Mouse (Mus musculus): ENCODE data around the gene Icos.

Icos gene

DNA sequence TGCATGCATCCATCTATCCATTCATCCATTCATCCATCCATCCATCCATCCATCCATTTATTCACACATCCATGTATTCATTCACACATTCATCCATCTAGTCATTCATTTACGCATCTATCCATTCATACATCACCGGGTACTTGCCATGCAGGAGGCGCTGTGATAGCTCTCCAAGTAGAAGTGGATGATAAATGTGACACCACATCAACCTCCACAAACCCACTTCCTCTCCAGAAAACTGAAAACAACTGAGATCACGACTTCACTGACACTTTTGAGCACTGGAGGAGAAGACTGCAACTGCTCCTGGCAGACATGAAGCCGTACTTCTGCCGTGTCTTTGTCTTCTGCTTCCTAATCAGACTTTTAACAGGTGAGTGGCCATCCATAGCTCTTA is at the start of gene Icos:
Icos (plus strand) TSS at position 287 of the 400 bp plus-strand sequence.
- no peak for DNase-seq (ENCODE audit: extremely low spot score, low read depth, low spot score)

DNA sequence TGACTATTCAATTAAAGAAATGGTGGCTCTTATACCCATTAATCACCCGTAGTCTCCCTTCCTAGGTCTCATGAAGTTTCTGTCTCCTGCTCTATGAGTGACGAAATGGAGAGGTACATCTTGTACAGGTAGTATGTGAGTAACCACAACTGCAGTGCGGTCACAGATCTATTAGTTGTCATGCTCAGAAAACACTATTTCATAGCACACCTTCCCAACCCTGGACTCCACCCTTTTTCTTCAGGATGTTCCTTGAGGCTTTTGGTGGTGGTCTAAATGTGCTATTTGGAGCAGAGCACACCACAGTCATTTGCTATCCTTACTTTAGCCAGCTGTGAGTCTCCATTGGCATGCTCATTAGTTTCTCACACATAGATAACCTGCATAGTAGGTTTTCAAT is 48.7 kb upstream of the Icos start:
- DNase-seq (ENCODE audit: extremely low spot score, low read depth, low spot score) = no peak

DNA sequence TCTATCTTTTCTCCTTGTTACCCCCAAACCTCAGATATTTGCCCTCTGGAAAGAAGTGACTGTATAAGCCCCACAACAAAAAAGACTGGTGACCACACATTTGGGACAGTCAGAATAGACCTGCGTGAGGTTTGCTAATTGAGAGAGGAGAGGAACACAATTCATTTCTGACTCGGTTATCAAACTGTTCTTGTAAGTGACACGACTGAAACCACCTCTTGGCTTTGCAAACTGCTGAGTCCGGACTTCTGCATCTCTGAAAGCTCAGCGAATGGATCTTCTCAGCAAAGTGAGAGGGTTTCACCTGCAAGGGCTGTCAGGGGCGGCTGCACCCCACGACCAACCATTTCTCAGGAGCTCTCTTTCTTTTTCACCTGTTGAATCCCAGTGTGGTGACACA is 47.3 kb upstream of the Icos start:
- DNase-seq (ENCODE audit: extremely low spot score, low read depth, low spot score) = no peak

DNA sequence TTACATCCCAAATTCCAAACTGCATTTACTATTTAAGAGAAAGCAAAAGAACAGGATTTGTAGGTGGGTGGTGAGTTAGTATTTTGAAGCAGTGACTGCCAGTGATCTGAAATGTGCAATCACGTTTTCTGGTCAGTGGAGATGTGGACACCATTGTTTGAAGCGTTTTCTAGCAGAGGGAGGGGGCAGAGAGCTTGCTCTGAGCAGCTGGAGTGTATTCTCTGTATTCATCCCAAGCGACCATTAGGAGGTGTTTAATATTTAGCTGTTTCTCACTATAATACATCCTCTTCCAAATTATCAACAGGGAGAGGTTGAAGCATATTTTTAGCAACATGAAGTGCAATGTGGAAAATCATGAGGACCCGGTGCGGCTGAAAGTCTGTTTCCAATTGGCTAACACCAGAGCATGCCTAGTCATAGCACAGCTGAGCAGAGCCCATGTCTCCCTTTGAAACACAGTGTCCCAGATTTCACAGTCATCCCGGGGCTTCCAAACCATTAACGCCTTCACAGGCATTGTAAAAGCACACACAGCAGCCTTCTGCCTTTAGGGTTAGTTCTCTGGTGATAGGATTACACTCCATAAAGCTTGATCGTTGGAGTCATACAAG is 41.7 kb upstream of the Icos start:
- no peak for DNase-seq (ENCODE audit: extremely low spot score, low read depth, low spot score)

DNA sequence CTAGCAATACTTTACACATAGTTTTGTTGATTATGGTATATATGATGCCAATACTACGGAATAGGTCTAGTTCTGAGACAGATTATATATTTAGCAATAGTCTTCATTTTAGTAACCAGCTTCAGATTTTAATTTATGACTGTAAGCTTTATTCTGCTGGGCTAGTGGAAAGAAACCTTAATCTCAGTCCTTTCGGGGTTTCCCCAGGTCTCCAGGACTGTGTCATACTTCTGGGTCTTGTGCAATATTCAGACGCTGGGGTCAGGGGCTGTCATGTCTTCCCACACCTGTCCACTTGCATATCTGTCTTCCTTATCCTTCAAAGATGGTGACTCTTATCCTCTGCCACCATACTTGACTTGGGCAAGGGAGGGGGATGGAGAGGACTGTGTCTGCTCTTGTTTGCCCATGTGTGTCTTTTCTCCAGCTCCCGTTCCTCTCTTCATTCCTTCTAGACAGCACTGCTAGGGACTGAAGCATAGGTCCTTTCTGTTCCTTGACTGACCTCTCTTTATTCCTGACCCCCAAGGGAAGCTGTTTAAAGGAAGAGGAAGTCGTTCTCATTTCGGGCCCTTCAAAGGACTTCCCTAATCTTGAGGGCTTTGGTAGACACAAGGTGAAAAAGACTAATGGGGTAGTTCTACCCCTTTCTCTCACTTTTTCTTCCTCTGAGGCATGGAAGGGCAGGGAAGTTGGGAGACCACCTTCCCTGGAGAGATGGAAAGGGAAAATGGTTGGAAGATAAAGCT is 40.6 kb upstream of the Icos start:
- no peak for DNase-seq (ENCODE audit: extremely low spot score, low read depth, low spot score)

DNA sequence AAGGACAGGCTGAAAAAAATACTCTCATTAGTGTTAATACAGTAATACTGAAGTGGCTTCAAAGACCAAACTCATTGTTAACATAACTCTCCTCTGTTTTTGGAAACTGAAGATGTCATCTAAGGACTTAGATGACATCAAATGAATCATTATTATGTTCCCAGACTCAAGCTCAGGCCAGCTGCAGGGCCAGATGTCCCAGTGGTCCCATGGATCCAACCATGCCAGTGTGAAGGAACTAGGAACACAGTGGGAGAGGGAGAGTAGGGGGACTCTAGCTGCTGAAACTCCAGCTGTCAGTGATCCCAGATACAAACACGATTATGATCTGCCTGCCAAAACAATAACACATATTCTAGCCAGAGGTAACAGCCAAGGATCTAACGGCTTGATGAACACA is 39.5 kb upstream of the Icos start:
- no peak for DNase-seq (ENCODE audit: extremely low spot score, low read depth, low spot score)

DNA sequence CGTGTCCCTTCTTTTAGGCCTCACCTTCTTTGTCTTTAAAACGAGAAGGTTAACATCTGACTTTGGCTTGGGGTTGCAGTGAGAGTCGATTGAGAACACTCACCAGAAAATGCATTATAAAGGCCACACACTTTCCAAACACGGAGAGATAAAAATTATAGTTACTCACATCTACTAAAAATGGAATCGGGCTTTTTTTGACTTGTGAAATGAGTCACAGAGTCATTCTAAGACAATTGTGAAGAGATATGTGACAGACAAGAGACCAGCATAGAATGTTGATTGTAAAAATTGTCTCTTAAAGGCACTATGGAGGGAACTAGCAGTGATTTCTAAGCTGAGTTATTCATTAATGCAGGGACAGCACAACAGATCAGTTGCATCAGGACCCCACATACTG is 38.8 kb upstream of the Icos start:
- no peak for DNase-seq (ENCODE audit: extremely low spot score, low read depth, low spot score)

DNA sequence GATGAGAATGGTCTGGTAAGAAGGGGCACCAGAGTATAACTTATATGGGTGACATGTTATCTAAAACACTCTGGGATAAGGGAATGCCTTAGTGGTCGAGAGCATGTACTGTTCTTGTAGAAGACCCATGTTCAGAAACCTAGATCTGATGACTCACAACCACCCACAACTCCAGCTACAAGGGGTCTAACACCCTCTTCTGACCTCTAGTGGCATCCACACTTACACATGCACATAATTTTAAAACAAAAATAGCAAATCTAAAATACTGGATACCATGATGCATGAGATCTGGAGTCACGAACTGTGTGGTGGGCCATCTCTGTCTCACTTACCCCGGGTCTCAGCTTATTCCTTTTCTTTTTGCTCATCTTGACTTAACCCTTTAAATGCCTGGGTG is 37.7 kb upstream of the Icos start:
- no peak for DNase-seq (ENCODE audit: extremely low spot score, low read depth, low spot score)

DNA sequence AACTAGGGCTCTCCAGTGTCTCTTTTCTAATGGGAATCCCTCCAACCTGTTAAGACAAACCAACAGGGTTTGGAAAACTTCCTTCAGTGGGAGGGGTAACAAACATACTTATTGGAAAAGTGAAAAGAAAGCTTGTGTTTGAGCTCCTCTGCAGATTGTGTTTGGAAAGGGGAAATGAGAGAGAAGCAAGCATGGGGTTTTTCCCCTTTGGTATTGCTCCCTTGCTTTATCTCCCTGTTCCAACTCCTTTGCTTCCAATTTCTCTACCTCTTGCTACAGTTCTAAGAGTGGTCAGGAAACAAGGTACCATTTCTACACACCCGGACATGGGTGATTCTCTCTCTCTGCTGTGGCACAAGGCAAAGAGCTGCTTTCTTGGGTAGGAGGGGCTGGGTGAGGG is 37.1 kb upstream of the Icos start:
- no peak for DNase-seq (ENCODE audit: extremely low spot score, low read depth, low spot score)

DNA sequence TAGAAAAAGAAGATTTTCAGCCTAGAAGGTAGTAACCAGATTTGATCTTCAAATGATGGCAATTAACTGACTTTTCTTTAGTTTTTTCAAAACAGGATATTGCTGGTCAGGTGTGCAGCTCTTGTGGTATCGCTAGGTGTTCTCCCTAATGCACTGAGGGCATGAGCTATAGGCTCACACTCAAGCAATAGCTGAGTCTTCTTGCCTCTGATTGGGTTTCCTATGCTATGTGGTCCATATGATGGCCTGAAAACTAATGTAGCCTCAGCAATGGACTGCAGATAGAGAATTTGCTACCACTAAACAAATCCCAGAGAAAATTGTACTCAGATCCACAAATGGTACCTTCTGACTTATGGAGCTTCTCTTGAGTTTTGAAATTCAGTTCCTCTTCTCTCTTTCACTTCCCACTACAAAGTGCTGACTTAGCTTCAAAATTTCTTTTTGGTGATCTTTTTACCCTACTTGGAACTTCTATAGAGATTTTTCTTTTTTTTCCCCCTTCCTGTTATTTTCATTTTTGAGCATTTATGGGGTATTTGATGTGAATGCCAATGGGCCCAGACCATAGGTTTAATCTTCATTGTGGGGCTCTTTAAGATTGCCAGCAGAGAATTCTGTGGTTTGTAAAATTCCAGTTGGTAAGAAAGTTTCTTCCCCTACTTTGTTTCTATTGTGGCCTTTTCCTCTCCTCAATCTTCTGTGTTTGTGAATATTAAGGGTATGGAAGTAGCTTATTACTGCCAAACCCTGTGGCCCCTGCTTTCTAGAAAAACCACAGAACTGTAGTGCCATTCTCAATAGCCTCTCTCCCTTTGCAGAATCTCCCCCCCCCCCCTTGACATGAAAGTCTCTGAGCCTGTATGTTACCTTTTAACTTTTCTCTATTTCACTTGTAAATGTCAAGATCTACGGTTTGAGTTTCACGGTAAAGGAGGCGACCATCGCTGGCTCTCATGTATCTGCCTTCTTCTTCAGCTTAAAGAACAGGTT is 36.4 kb upstream of the Icos start:
- DNase-seq (ENCODE audit: extremely low spot score, low read depth, low spot score) = no peak

DNA sequence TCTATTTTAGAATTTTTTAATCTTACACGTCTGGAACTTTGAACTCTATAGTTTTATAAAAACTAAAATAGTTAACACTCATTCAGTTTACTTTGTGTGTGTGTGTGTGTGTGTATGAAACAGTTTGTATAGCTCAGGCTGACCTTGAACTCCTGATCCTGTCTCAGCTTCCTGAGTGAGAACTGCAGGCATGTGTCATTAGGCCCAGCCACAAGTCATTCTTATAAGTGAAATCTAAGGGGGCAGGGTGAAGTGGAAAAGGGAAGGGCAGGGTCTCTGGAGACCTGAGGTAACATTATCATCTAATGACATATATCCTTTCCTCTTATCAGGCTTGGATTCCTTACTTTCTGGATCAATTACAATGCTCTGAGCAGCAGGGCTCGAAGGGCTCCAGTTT is 34.8 kb upstream of the Icos start:
- DNase-seq (ENCODE audit: extremely low spot score, low read depth, low spot score) = no peak

DNA sequence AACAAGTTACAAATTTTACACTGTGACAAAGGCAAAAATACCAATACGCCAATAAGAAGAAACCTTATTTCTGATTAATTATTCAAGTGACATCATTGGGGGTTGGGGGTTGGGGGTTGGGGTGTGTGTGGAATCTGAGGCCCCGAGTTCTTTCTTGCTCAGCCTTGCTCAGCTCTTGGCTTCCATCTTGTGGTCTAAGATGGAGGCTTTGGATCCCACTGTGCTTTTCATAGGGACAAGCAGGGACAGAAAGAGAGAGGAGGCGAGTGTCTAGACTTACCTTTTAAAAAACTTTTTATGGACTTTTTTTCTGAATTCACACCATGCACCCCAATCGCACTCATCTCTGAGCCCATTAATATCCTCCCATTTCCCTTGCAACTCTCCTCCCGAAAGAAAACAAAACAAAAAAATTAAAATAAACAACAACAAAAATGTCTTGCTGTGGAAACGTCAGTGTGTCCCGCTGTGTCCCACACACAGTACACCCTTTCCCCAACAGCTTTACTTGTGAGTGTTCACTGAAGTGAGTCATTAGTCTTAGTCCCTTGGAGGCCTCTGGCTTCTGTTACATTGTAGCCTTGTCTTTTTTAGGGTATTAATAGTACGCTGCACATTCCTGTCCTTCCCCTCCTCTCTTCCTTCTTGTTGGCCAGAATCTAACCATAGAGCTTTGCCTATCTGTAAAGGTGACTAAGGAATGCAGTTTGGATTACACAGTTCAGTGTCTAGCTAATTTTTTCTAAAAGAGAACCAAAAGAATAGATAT is 31.9 kb upstream of the Icos start:
- no peak for DNase-seq (ENCODE audit: extremely low spot score, low read depth, low spot score)

DNA sequence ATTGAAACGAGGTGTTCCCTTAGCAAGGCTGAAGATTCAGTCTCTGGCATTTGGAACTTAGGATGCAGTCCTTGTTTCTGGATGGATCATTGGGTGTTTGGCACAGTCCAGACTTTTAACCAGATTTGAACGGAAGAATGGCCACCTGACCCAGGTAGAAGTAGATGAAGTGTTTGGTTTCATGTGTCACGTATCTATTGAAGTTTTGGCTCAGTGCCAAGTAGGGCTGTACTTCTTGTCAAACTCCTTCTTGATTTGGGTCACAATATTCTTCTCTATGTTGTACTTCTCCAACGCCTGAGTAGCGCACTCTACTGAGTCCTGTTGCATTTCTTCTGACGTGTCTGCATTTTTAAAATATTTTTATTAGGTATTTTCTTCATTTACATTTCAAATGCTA is 29.6 kb upstream of the Icos start:
- no peak for DNase-seq (ENCODE audit: extremely low spot score, low read depth, low spot score)

DNA sequence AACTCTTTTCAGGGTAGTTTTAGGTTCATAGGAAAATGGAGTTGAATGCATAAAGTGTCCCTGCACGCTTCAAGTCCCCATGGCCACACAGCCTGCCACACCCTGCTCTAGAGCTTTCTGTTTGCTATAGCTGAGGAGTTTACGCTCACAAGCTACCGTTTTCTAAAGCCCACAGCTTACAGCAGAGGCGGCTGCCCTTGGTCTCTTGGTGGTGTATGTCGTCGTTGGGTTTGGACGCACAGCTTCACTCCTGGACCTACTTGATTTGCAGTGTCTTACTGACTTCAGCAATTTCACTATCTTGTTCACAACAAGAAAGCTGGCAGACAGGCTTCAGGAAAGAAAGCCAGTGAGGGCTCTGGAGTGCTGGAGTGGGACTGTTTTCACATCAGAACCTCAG is 24.8 kb upstream of the Icos start:
- DNase-seq (ENCODE audit: extremely low spot score, low read depth, low spot score) = no peak

DNA sequence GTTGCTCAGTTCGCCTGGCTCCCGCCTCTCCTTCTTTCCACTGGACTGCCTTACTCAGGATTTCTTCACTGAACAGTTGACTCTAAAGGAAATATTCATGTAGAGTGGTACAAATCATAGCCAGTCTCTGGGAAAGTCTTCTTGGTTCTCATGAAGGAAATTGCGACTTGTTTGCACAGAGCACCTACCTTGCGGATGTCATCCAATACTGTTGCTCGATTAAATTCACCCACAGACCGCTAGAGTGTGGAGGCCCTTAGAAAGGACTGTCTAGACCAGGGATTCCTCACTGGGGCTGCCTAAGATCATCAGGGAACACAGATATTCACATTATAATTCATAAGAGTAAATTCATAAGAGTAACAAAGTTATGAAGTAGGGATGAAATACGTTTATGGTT is 24.0 kb upstream of the Icos start:
- DNase-seq (ENCODE audit: extremely low spot score, low read depth, low spot score) = no peak

DNA sequence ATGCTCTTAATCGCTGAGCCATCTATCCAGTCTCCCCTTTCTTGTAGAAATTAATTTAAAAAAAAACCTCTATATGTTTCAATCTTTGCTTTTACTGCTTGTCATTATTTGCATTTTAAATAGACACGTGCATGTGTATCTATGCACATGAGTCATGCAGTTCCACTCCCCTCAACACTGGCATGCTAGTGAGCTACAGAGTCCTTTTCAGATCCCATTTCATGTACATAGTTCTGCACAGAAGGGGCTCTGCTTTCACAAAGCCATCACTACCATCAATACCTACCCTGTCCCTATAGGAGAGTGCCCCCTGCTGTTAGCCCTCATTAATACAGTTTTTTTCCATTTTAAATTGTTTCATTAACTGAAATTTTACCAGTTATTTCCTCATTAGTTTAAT is 23.0 kb upstream of the Icos start:
- DNase-seq (ENCODE audit: extremely low spot score, low read depth, low spot score) = no peak

DNA sequence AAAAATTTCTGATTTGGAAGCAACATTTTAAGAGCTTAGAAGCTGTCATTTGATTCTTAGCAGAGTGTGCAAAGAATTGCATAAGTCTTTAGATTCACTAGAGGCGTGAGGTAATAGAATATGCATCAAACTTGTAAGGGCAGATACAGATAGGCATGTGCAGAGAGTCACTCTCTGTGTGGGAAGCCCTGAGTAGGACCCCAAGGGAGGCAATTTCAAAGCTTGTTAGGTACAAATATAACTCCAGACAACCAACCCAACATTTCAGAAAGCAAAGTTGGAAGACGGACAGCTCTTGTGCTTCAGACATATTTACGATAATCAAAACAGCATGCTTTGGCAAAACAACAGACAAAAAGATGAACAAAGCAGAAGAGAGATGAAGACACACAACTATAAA is 22.5 kb upstream of the Icos start:
- no peak for DNase-seq (ENCODE audit: extremely low spot score, low read depth, low spot score)

DNA sequence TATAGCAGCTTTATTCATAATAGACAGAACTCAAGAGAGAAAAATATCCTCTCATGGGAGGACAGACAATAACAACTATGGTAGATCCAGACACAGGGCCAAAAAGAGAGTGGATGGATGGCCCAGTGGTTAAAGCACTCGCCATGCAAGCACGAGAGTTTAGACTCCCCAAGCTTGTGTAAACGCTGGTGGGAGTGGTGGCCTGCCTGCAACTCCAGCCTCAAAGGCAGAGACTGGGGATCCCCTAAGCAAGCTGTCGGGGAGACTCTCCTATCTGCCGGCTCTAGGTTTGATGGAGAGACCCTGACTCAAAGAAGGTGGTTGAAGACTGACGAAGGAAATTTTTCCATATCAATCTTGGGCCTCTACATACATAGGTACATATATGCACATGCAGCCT is 21.5 kb upstream of the Icos start:
- no peak for DNase-seq (ENCODE audit: extremely low spot score, low read depth, low spot score)

DNA sequence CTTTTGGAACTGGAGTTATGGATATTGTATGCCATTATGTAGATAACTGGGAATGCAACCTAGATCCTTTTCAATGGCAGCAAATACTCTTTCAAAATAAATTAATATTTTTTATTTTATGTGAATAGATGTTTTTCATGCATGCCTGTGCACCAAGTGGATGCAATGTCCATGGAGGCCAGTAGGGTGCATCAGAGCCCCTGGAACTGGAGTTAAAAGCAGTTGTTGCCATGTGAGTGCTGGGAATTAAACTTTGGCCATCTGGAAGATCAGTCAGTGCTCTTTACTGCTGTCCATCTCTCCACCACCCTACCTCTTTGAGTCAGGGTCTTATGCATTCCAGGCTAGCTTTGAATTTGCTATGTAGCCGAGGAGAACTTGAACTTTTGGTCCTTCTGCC is 19.4 kb upstream of the Icos start:
- no peak for DNase-seq (ENCODE audit: extremely low spot score, low read depth, low spot score)

DNA sequence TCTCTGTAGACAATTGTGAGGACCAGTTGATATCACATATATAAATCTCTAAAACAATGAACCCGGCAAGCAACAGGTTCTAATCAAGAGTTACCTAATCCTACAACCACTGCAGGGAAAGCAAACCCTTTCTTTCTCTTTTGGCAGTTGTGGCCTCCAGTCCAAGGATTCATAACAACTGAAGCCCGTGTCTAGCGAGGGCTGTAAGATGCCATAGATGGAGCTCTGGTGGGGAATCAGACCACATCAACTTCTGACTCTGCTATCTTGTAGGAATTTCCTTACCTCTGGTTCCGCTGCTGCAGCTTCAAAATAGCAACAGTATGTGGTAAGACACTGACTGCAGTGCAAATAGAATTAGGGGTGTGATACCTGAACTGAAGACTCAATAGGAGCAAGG is 18.5 kb upstream of the Icos start:
- DNase-seq (ENCODE audit: extremely low spot score, low read depth, low spot score) = no peak

DNA sequence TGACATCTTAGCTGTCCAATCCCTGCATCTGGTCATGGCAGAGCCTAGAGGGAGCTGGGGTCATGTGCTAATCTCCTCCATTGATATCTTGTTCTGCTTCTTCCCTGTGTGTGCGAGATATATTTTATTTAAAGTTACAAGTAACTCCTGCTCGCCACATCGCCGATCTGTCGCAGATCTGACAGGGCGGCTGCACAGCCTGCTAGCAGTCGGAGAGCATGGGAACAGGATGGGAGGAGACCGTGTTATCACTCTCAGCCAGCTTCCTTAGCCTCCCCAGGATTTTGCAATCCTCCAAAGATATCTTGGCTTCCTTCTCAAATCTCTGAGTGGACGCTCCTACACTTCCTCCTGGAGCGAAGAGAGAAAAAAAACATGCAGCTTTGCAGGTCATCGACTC is 17.3 kb upstream of the Icos start:
- no peak for DNase-seq (ENCODE audit: extremely low spot score, low read depth, low spot score)

Data from hindlimb bud, embryonic 11.5 days (tissue).